Mouse (Mus musculus): ENCODE measurements around the gene Uba7. TPM values are rescaled to one million over a fixed set of nuclear protein-coding genes. Genes with fewer than 3 reads are reported as not detected.

Uba7 gene
- polyA plus RNA-seq, 1 experiment from 2014 or later = 47.4 TPM

DNA sequence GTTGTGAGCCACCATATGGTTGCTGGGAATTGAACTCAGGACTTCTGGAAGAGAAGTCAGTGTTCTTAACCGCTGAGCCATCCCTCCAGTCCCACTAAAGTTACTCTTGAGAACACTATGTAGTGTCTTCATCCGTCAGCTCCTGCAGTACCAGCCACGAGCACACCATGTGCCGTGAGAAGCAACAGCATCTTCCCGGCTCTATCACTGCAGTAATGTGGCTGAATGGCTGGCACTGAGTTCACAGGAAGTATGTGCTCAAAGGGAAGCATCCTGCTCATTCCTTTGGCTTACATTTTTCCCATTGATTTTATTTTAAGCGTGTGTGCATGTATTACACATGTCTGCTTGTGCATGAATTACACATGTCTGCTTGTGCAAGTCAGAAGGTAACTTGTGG is 7.9 kb upstream of the Uba7 start:
- Histone ChIP-seq H3K4me3 (ENCODE audit: low read depth, low read length) (no peak overlapping the region), H3K27ac (ENCODE audit: low read depth, low read length) (no peak overlapping the region), H3K4me2 (no peak overlapping the region), H3K36me3 (ENCODE audit: control insufficient read depth, insufficient read depth, low read length) (peaks cover 12% of the 10 kb centered on the region), H3K9me3 (ENCODE audit: control insufficient read depth, low read length) (no peaks in the 10 kb centered on the region), H3K4me1 (replicated peaks; ENCODE audit: control insufficient read depth, insufficient read depth, low read length) (peaks cover 24% of the 10 kb centered on the region), H3K9ac (ENCODE audit: low read depth, low read length) (no peak overlapping the region), H3K27me3 (replicated peaks; ENCODE audit: control insufficient read depth, insufficient read depth, low read length) (no peaks in the 10 kb centered on the region)
- whole genome bisulfite sequencing = 90% methylated on average over 6 of the region's 6 CpGs
- no peak for ATAC-seq (replicated peaks; ENCODE audit: low FRiP score)
- no peak for DNase-seq (ENCODE audit: low spot score)

DNA sequence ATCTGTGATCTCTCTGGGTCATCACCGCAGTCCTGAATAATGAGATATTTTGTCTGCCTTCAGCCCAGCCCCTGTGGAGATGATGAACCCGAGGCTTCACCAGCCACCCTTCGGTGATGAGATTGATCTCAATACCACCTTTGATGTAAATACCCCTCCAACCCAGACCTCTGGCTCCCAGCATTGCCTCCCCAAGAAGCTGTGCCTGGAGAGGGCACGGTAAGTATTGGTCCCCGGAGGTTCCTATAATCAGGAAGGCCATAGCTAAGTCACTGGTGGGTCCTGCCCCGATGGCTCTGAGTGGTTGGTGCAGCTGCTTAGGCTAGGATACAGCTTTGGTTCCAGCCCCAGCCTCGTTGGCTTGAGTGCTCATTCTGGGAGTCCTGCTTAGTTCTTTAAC is 6.8 kb upstream of the Uba7 start:
- 86% methylated on average over 7 of the region's 7 CpGs for WGBS
- H3K4me3 ChIP-seq (ENCODE audit: low read depth, low read length) = no peak overlapping the region
- no peak for ATAC-seq (replicated peaks; ENCODE audit: low FRiP score)
- H3K27me3 ChIP-seq (replicated peaks; ENCODE audit: control insufficient read depth, insufficient read depth, low read length) = no peaks in the 10 kb centered on the region
- H3K36me3 ChIP-seq (ENCODE audit: control insufficient read depth, insufficient read depth, low read length) = peaks cover 11% of the 10 kb centered on the region; the same call in 1 of the 2 replicates
- H3K4me2 ChIP-seq = no peak overlapping the region
- H3K4me1 ChIP-seq (replicated peaks; ENCODE audit: control insufficient read depth, insufficient read depth, low read length) = peaks cover 35% of the 10 kb centered on the region
- DNase-seq (ENCODE audit: low spot score) = no peak
- H3K27ac ChIP-seq (ENCODE audit: low read depth, low read length) = no peak overlapping the region
- H3K9me3 ChIP-seq (ENCODE audit: control insufficient read depth, low read length) = no peaks in the 10 kb centered on the region
- no peak overlapping the region for H3K9ac ChIP-seq (ENCODE audit: low read depth, low read length)

DNA sequence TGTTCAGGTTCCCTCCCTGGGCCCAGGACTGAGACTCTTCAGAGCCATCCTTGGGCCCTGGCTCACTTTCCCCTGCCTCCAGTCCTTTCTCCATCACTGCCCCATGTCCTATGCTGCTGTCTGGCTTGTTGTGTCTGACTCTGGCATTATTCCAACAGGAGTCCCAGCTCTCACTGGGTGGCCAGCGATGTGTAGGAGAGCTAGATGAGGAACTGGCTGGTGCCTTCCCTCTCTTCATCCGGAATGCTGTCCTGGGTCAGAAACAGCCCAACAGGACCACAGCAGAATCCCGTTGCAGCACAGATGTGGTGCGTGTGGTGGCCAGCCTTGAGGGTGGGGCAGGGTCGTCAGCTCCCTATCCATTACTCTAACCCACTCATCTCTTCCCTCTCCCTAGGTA is 5.0 kb upstream of the Uba7 start:
- Histone ChIP-seq H3K27ac (ENCODE audit: low read depth, low read length) (peak overlapping the region; percentile 95; the same call in 1 of the 2 replicates), H3K9me3 (ENCODE audit: control insufficient read depth, low read length) (no peaks in the 10 kb centered on the region), H3K36me3 (ENCODE audit: control insufficient read depth, insufficient read depth, low read length) (peaks cover 11% of the 10 kb centered on the region; the same call in 1 of the 2 replicates), H3K27me3 (replicated peaks; ENCODE audit: control insufficient read depth, insufficient read depth, low read length) (no peaks in the 10 kb centered on the region), H3K9ac (ENCODE audit: low read depth, low read length) (no peak overlapping the region), H3K4me1 (replicated peaks; ENCODE audit: control insufficient read depth, insufficient read depth, low read length) (peaks cover 41% of the 10 kb centered on the region), H3K4me2 (no peak overlapping the region), H3K4me3 (ENCODE audit: low read depth, low read length) (no peak overlapping the region)
- DNase-seq (ENCODE audit: low spot score) = no peak
- WGBS = 88% methylated on average over 5 of the region's 5 CpGs
- ATAC-seq (replicated peaks; ENCODE audit: low FRiP score) = no peak

DNA sequence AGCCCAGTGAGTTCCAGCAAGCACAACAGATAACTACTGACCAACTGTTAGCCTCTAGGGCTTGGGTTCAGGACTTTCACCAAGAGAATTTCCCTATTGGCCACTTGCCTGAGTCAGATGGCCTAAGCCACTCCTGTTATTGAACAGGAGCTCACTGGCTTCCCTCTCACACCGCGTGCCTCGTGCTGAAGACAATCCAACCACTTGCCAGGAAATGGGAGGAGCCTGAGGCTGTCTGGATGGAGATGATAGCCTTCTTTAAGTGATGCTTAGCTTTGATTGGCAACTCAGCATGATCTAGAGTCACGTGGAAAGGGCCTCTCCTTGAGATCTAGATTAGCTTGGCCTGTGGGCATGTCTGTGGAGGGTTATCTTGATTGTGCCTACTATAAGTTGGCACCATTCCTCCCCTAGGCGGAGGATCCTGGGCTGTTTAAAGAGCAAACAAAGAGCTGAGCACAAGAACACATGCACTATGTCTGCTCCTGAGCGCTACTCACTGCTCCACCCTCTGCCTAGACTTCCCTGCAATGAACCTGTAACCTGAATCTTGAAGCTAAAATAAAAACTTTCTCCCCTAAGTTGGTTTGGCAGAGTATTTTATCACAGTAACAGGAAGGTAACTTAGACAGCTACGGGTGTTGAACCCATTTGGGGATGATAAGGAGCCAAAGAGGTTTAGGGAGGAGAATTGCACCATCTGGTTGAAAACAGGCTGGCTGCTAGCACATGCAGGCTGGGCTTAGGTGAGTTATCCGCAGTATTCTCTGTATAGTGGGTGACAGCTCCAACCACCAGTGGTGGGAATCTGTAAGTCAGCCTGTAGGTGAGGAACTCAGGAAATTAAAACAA is 3.4 kb upstream of the Uba7 start:
- H3K4me2 ChIP-seq = peak overlapping the region; percentile 49
- H3K36me3 ChIP-seq (ENCODE audit: control insufficient read depth, insufficient read depth, low read length) = peaks cover 11% of the 10 kb centered on the region; the same call in 1 of the 2 replicates
- no peaks in the 10 kb centered on the region for H3K9me3 ChIP-seq (ENCODE audit: control insufficient read depth, low read length)
- no peaks in the 10 kb centered on the region for H3K27me3 ChIP-seq (replicated peaks; ENCODE audit: control insufficient read depth, insufficient read depth, low read length)
- H3K27ac ChIP-seq (ENCODE audit: low read depth, low read length) = peak overlapping the region; percentile 95
- DNase-seq (ENCODE audit: low spot score) (peak; percentile 68), ATAC-seq (replicated peaks; ENCODE audit: low FRiP score) (peak; percentile 83)
- peak overlapping the region; percentile 52 for H3K9ac ChIP-seq (ENCODE audit: low read depth, low read length)
- H3K4me3 ChIP-seq (ENCODE audit: low read depth, low read length) = 0 out of 2 replicates have a peak overlapping the region, but pooled peaks have one; percentile 21
- WGBS = 33% methylated on average over 8 of the region's 8 CpGs
- H3K4me1 ChIP-seq (replicated peaks; ENCODE audit: control insufficient read depth, insufficient read depth, low read length) = peaks cover 52% of the 10 kb centered on the region

DNA sequence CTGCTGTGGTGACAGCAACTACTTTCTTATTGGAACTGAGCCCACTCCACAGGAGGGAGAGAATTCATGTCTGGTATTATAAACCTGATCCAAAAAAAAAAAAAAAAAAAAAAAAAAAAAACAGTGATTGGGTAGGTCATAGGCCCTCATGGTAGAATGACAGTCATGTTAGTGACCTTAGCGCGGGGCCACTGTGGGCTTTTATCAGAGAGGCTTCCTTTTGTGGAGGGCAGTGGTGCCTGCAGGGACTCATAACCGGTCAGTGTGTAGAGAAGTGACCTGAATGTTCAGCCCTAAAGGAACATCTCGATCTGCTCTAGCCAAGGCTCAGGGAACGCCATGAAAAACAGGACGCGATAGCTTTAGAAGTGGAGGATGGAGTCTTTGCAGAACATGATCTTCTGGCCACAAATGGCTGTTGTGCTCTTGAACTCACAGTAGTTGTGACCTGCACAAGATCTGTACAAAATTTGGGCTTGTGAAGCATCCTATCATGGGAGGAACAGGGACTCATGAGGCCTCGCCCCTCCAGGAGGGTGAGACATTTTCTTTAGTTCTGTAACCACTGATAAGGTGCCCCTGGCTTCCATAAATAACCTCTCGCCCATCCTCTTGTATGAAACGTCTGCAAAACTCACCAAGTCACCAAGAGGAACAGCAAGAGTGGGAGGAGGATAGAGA is 674 bp upstream of the Uba7 start:
- ATAC-seq (replicated peaks; ENCODE audit: low FRiP score) (peak; percentile 79), DNase-seq (ENCODE audit: low spot score) (peak; percentile 53)
- peak overlapping the region; percentile 77; the same call in 1 of the 2 replicates for H3K9ac ChIP-seq (ENCODE audit: low read depth, low read length)
- peak overlapping the region; percentile 95 for H3K27ac ChIP-seq (ENCODE audit: low read depth, low read length)
- peaks cover 57% of the 10 kb centered on the region for H3K4me1 ChIP-seq (replicated peaks; ENCODE audit: control insufficient read depth, insufficient read depth, low read length)
- no peaks in the 10 kb centered on the region for H3K27me3 ChIP-seq (replicated peaks; ENCODE audit: control insufficient read depth, insufficient read depth, low read length)
- peak overlapping the region; percentile 60 for H3K4me3 ChIP-seq (ENCODE audit: low read depth, low read length)
- no peaks in the 10 kb centered on the region for H3K9me3 ChIP-seq (ENCODE audit: control insufficient read depth, low read length)
- H3K4me2 ChIP-seq = peak overlapping the region; percentile 96
- peaks cover 10% of the 10 kb centered on the region for H3K36me3 ChIP-seq (ENCODE audit: control insufficient read depth, insufficient read depth, low read length)
- 37% methylated on average over 10 of the region's 10 CpGs for WGBS

DNA sequence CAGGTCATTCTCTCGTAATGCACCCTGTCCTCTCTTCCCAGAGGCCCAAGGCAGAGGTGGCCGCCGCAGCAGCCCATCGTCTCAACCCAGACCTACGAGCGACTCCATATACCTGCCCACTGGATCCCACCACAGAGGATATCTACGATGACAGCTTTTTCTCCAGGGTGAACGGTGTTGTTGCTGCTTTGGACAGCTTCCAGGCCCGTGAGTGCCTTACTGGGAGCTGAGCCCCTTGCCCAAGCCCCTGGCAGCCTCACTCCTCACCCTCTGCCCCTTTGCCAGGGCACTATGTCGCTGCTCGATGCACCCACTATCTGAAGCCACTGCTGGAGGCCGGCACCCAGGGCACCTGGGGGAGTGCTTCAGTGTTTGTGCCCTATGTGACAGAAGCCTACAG is 3.5 kb downstream of the Uba7 start:
- DNase-seq (ENCODE audit: low spot score) (no peak), ATAC-seq (replicated peaks; ENCODE audit: low FRiP score) (no peak)
- H3K4me3 ChIP-seq (ENCODE audit: low read depth, low read length) = no peak overlapping the region
- H3K4me2 ChIP-seq = no peak overlapping the region
- WGBS = 92% methylated on average over 12 of the region's 12 CpGs
- H3K9ac ChIP-seq (ENCODE audit: low read depth, low read length) = no peak overlapping the region
- H3K27me3 ChIP-seq (replicated peaks; ENCODE audit: control insufficient read depth, insufficient read depth, low read length) = no peaks in the 10 kb centered on the region
- no peaks in the 10 kb centered on the region for H3K9me3 ChIP-seq (ENCODE audit: control insufficient read depth, low read length)
- H3K4me1 ChIP-seq (replicated peaks; ENCODE audit: control insufficient read depth, insufficient read depth, low read length) = peaks cover 65% of the 10 kb centered on the region
- 0 out of 2 replicates have a peak overlapping the region, but pooled peaks have one; percentile 17 for H3K27ac ChIP-seq (ENCODE audit: low read depth, low read length)
- peaks cover 17% of the 10 kb centered on the region for H3K36me3 ChIP-seq (ENCODE audit: control insufficient read depth, insufficient read depth, low read length)

DNA sequence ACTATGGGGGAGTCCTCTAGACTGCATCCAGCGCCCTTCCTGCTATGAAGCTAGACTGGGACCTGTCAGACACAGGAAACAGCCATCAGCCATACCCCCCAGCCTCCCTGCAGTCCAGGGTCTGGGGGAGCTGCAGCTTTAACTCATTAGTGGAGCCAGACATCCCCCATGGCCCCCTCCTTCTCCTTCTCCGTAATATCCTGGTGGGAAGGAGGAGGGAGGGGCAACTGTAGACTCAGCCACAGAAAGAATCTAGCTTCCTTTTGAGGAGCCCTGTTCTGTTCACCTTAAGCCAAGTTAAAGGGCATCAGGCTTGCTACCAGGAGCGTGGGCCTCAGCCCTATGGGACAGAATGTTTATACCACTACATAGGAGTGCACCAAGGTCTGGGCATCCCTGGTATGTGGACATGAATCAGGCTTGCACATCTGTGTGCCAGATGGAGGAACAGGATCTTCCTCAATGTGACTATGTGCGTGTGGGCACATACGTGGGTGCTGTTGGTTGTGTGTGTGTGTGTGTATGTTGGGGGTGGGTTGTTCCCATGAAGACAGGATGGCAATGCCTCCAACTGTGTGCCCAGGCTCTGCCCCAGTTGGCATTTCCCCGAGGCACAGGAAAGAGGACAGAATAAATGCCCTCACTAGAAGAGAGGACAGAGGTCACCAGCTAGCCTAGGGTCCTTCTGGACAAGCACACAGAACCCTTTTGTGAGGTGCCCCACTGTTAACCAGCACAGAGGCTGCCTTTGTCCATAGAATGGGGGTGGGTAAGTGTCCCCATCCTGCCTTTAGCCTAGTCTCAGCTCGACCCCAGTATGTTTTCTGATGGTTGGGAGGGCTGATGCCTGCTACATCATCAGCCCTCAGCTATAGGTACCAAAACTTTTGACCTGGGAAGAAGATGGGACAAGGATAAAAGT is 6.6 kb downstream of the Uba7 start:
- Histone ChIP-seq H3K4me3 (ENCODE audit: low read depth, low read length) (peak overlapping the region; percentile 83), H3K27me3 (replicated peaks; ENCODE audit: control insufficient read depth, insufficient read depth, low read length) (no peaks in the 10 kb centered on the region), H3K4me2 (peak overlapping the region; percentile 89), H3K27ac (ENCODE audit: low read depth, low read length) (peak overlapping the region; percentile 97), H3K9ac (ENCODE audit: low read depth, low read length) (peak overlapping the region; percentile 90), H3K9me3 (ENCODE audit: control insufficient read depth, low read length) (no peaks in the 10 kb centered on the region), H3K36me3 (ENCODE audit: control insufficient read depth, insufficient read depth, low read length) (peaks cover 17% of the 10 kb centered on the region), H3K4me1 (replicated peaks; ENCODE audit: control insufficient read depth, insufficient read depth, low read length) (peaks cover 54% of the 10 kb centered on the region)
- WGBS = 23% methylated on average over 7 of the region's 7 CpGs
- DNase-seq (ENCODE audit: low spot score) (peak; percentile 63), ATAC-seq (replicated peaks; ENCODE audit: low FRiP score) (no peak)
